Mouse (Mus musculus) MEL-GATA-1-ER (cell line): ENCODE results near the gene Wwp2.

Source experiments
- DNase-seq: peaks from one replicate; pipeline ENCODE4 v3.0.0-alpha.2; 2012; ENCODE audit warnings: low read depth; ENCODE audit errors: extremely low read depth

Wwp2 gene

GRCm38 (mm10) chr8:107430821-107431220 lies 5.3 kb upstream of the Wwp2 start:
- no peak for DNase-seq

GRCm38 (mm10) chr8:107435421-107435961 lies 674 bp upstream of the Wwp2 start:
- DNase-seq = peak; percentile 38

- DNase-seq = peak; percentile 73
These were observed 766 bp downstream of the Wwp2 start for GRCm38 (mm10) chr8:107436841-107437421.

GRCm38 (mm10) chr8:107437711-107438110 lies 1.5 kb downstream of the Wwp2 start:
- no peak for DNase-seq

GRCm38 (mm10) chr8:107439880-107440625 lies 3.9 kb downstream of the Wwp2 start:
- DNase-seq = no peak

GRCm38 (mm10) chr8:107444626-107445025 lies 8.5 kb downstream of the Wwp2 start:
- DNase-seq = no peak

- DNase-seq = no peak
These were observed 11.5 kb downstream of the Wwp2 start for GRCm38 (mm10) chr8:107447713-107448112.

GRCm38 (mm10) chr8:107448382-107448889 lies 12.3 kb downstream of the Wwp2 start:
- no peak for DNase-seq

- DNase-seq = no peak
These were observed 13.0 kb downstream of the Wwp2 start for GRCm38 (mm10) chr8:107449130-107449529.

- no peak for DNase-seq
These were observed 13.5 kb downstream of the Wwp2 start for GRCm38 (mm10) chr8:107449655-107450054.

- no peak for DNase-seq
These were observed 15.4 kb downstream of the Wwp2 start for GRCm38 (mm10) chr8:107451414-107452066.

GRCm38 (mm10) chr8:107453386-107453785 lies 17.2 kb downstream of the Wwp2 start:
- no peak for DNase-seq

GRCm38 (mm10) chr8:107455268-107455667 lies 19.1 kb downstream of the Wwp2 start:
- DNase-seq = peak; percentile 44

GRCm38 (mm10) chr8:107457725-107458124 lies 21.6 kb downstream of the Wwp2 start:
- DNase-seq = no peak

- no peak for DNase-seq
These were observed 22.1 kb downstream of the Wwp2 start for GRCm38 (mm10) chr8:107458281-107458680.

GRCm38 (mm10) chr8:107462423-107462822 lies 26.3 kb downstream of the Wwp2 start:
- DNase-seq = no peak

GRCm38 (mm10) chr8:107465332-107465990 lies 29.3 kb downstream of the Wwp2 start:
- DNase-seq = no peak

- DNase-seq = peak; percentile 9
These were observed 30.5 kb downstream of the Wwp2 start for GRCm38 (mm10) chr8:107466642-107467041.

- no peak for DNase-seq
These were observed 32.7 kb downstream of the Wwp2 start for GRCm38 (mm10) chr8:107468811-107469302.

- no peak for DNase-seq
These were observed 34.1 kb downstream of the Wwp2 start for GRCm38 (mm10) chr8:107470302-107470701.

- DNase-seq = no peak
These were observed 36.4 kb downstream of the Wwp2 start for GRCm38 (mm10) chr8:107472403-107473100.
